ENCODE assay signal across 8 mouse cellular contexts in the genomic region with DNA sequence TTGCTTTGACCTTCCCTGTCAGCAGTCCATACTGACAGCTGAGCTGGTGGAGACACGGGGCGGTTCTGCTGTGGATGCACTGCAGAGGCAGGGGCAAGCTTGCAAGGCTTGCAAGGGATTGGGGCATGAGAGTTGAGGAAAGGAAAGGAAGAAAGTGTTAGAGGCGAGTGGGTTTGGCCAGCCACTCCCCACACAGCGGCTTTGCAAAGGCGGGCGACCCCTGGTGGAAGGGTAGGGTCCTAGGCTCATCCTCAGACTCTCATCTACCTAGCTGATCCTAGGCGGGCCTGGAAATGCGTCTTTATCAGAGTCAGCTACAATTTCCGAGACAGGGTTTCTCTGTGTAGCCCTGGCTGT. TPM values are rescaled to one million over a fixed set of nuclear protein-coding genes. Genes with fewer than 3 reads are reported as not detected.
A peak's percentile ranks its signal among the peaks of the same experiment; 100 is the strongest.
DNase-seq lines count a peak whose midpoint lies in the region; ATAC-seq and TF ChIP-seq lines count a peak whose summit lies in the region.

No protein-coding gene starts in this region.

- TF ChIP-seq CTCF in ES-Bruce4 (IDR thresholded peaks at IDR 0.05; ENCODE audit: low read depth, low read length): peak; percentile 80
- TF ChIP-seq CTCF in spleen, adult 2 months (IDR thresholded peaks at IDR 0.05; ENCODE audit: extremely low read depth, insufficient read depth, insufficient read length, insufficient replicate concordance): peak; percentile 79; the same call in 1 of the 2 replicates

- no peak for TF ChIP-seq EP300 in ES-Bruce4 (IDR thresholded peaks at IDR 0.05; ENCODE audit: insufficient read depth, low read depth, low read length)

- peak; percentile 86 for DNase-seq in 416B (ENCODE audit: low read depth)
- peak; percentile 88 for DNase-seq in embryo, embryonic 10.5 days (ENCODE audit: low spot score)
- DNase-seq in lung, postnatal 4 days: peak; percentile 86 to 91
- peak; percentile 40 to 82 for DNase-seq in spleen, adult 2 months (ENCODE audit: low read depth in 1 of 2, low spot score in 2 of 2)
- no peak for DNase-seq in layer of hippocampus, adult 9-11 months

- no peaks in the 10 kb centered on the region for H3K36me3 ChIP-seq in ES-Bruce4 (ENCODE audit: control insufficient read depth, insufficient read depth, low read length, poor library complexity, severe bottlenecking)
- no peaks in the 10 kb centered on the region for H3K36me3 ChIP-seq in heart, embryonic 11.5 days (ENCODE audit: control insufficient read depth, insufficient read depth, low read length)
- H3K36me3 ChIP-seq in kidney, embryonic 16.5 days (ENCODE audit: insufficient read depth, low read length): no peaks in the 10 kb centered on the region
- H3K36me3 ChIP-seq in spleen, adult 2 months (ENCODE audit: control insufficient read depth, insufficient read depth, low read length): no peaks in the 10 kb centered on the region

- no peak for ATAC-seq in heart, embryonic 11.5 days (replicated peaks; ENCODE audit: insufficient number of reproducible peaks, low FRiP score, low TSS enrichment)
- peak; percentile 32; the same call in 1 of the 2 replicates for ATAC-seq in kidney, embryonic 16.5 days (ENCODE audit: low FRiP score, low TSS enrichment)

- H3K4me3 ChIP-seq in ES-Bruce4 (ENCODE audit: low read depth, low read length): peak overlapping the region; percentile 21
- H3K4me3 ChIP-seq in heart, embryonic 11.5 days (ENCODE audit: low read depth, low read length): peak overlapping the region; percentile 24
- peak overlapping the region; percentile 16; the same call in 1 of the 2 replicates for H3K4me3 ChIP-seq in kidney, embryonic 16.5 days (ENCODE audit: low read length)
- peak overlapping the region; percentile 22; the same call in 1 of the 2 replicates for H3K4me3 ChIP-seq in spleen, adult 2 months (ENCODE audit: extremely low read depth, insufficient read depth, insufficient read length)

- no peak for TF ChIP-seq POLR2A in ES-Bruce4 (IDR thresholded peaks at IDR 0.05; ENCODE audit: insufficient read depth, low read length)
- TF ChIP-seq POLR2A in spleen, adult 2 months (IDR thresholded peaks at IDR 0.05; ENCODE audit: low read depth, low read length): no peak

- peak overlapping the region; percentile 61 for H3K4me2 ChIP-seq in heart, embryonic 11.5 days
- H3K4me2 ChIP-seq in kidney, embryonic 16.5 days (replicated peaks; ENCODE audit: low read depth, low read length): peak overlapping the region; percentile 45

- H3K27me3 ChIP-seq in ES-Bruce4 (ENCODE audit: control insufficient read depth, insufficient read depth, low read length, poor library complexity, severe bottlenecking): no peaks in the 10 kb centered on the region
- no peaks in the 10 kb centered on the region for H3K27me3 ChIP-seq in heart, embryonic 11.5 days (ENCODE audit: control insufficient read depth, insufficient read depth, low read length)
- H3K27me3 ChIP-seq in kidney, embryonic 16.5 days (ENCODE audit: insufficient read depth, low read length): no peaks in the 10 kb centered on the region
- no peaks in the 10 kb centered on the region for H3K27me3 ChIP-seq in spleen, adult 2 months (ENCODE audit: control insufficient read depth, insufficient read depth, low read length)

- H3K4me1 ChIP-seq in ES-Bruce4 (ENCODE audit: control insufficient read depth, insufficient read depth, low read length): peaks cover 4% of the 10 kb centered on the region
- peaks cover 19% of the 10 kb centered on the region; the same call in 1 of the 2 replicates for H3K4me1 ChIP-seq in heart, embryonic 11.5 days (ENCODE audit: control insufficient read depth, insufficient read depth, low read length)
- H3K4me1 ChIP-seq in kidney, embryonic 16.5 days (ENCODE audit: insufficient read depth, low read length): peaks cover 64% of the 10 kb centered on the region
- peaks cover 7% of the 10 kb centered on the region; the same call in 1 of the 2 replicates for H3K4me1 ChIP-seq in spleen, adult 2 months (ENCODE audit: control insufficient read depth, insufficient read depth, insufficient read length)

- WGBS in heart, embryonic 11.5 days (ENCODE audit: insufficient replicate concordance): 1% methylated on average over 9 of the region's 9 CpGs
- WGBS in kidney, embryonic 16.5 days: 6% methylated on average over 9 of the region's 9 CpGs
- WGBS in spleen, adult 2 months: 14% methylated on average over 9 of the region's 9 CpGs

- H3K9me3 ChIP-seq in ES-Bruce4 (replicated peaks; ENCODE audit: control insufficient read depth, insufficient read depth, low read length, poor library complexity, severe bottlenecking): no peaks in the 10 kb centered on the region
- H3K9me3 ChIP-seq in heart, embryonic 11.5 days (replicated peaks; ENCODE audit: control insufficient read depth, low read length): no peaks in the 10 kb centered on the region
- no peaks in the 10 kb centered on the region for H3K9me3 ChIP-seq in kidney, embryonic 16.5 days (ENCODE audit: low read length)

- no peak overlapping the region for H3K9ac ChIP-seq in ES-Bruce4 (ENCODE audit: low read depth, poor library complexity, severe bottlenecking)
- no peak overlapping the region for H3K9ac ChIP-seq in heart, embryonic 11.5 days (ENCODE audit: low read depth, low read length)
- H3K9ac ChIP-seq in kidney, embryonic 16.5 days (replicated peaks; ENCODE audit: low read length): no peak overlapping the region; the same call in 1 of the 2 replicates

- no peak overlapping the region for H3K27ac ChIP-seq in ES-Bruce4 (ENCODE audit: insufficient read depth, low read length)
- H3K27ac ChIP-seq in heart, embryonic 11.5 days (ENCODE audit: low read depth, low read length): peak overlapping the region; percentile 29; the same call in 1 of the 2 replicates
- H3K27ac ChIP-seq in kidney, embryonic 16.5 days (ENCODE audit: low read length): peak overlapping the region; percentile 70
- H3K27ac ChIP-seq in spleen, adult 2 months (ENCODE audit: insufficient read depth, low read length): no peak overlapping the region

RNA-seq across cellular contexts. Expression of a gene that starts 4.4 kb away (rescaled TPM):
- 16.0 and 17.2 TPM in 2 replicates for polyA plus RNA-seq in ES-Bruce4 (2011; ENCODE audit: insufficient read depth, insufficient read length, low read depth, missing spikeins)
- polyA plus RNA-seq in heart, embryonic 11.5 days (2014; fragmentation: Nextera tagmentation; extraction: Ambion mirVana): 45.1 and 51.1 TPM in 2 replicates
- polyA plus RNA-seq in kidney, embryonic 16.5 days (2015; fragmentation: Nextera tagmentation; extraction: Ambion mirVana): 81.7 and 81.9 TPM in 2 replicates
- 94.0 and 117 TPM in 2 replicates for polyA plus RNA-seq in spleen, adult 2 months (2012; rRNA removed)

RNA-seq across cellular contexts. Expression of a gene that starts 15.0 kb away (rescaled TPM):
- polyA plus RNA-seq in ES-Bruce4 (2011; ENCODE audit: insufficient read depth, insufficient read length, low read depth, missing spikeins): 3.1 and 3.5 TPM in 2 replicates
- polyA plus RNA-seq in heart, embryonic 11.5 days (2014; fragmentation: Nextera tagmentation; extraction: Ambion mirVana): 8.3 and 8.5 TPM in 2 replicates
- 36.3 and 36.4 TPM in 2 replicates for polyA plus RNA-seq in kidney, embryonic 16.5 days (2015; fragmentation: Nextera tagmentation; extraction: Ambion mirVana)
- 28.8 and 33.6 TPM in 2 replicates for polyA plus RNA-seq in spleen, adult 2 months (2012; rRNA removed)

RNA-seq across cellular contexts. Expression of a gene that starts 51.6 kb away (rescaled TPM):
- 0.82 and 1.2 TPM in 2 replicates for polyA plus RNA-seq in ES-Bruce4 (2011; ENCODE audit: insufficient read depth, insufficient read length, low read depth, missing spikeins)
- 0.20 TPM in 1 of 2 replicates, not detected in the other for polyA plus RNA-seq in heart, embryonic 11.5 days (2014; fragmentation: Nextera tagmentation; extraction: Ambion mirVana)
- polyA plus RNA-seq in kidney, embryonic 16.5 days (2015; fragmentation: Nextera tagmentation; extraction: Ambion mirVana): 0.45 and 0.60 TPM in 2 replicates
- 3.0 and 4.1 TPM in 2 replicates for polyA plus RNA-seq in spleen, adult 2 months (2012; rRNA removed)

Comparison
In these comparisons a context has a peak if more than half of its experiments do, and no peak if none do; other contexts are left out.
1. H3K27ac ChIP-seq: peak in heart, embryonic 11.5 days (single experiment) and kidney, embryonic 16.5 days (single experiment); none in ES-Bruce4 (single experiment) and spleen, adult 2 months (single experiment).
2. Peak in every context shown above with its lines, with median percentiles within 50 percentile points of each other: H3K4me3 ChIP-seq.